Mouse (Mus musculus) cortical plate, adult 2 months (tissue): Measurements from ENCODE around the gene 1700037H04Rik.

Experiments
- CTCF ChIP-seq: fragments of 200-500 bp; IDR thresholded peaks from 2 replicates; pipeline ENCODE4 v1.5.1; 2011; ENCODE audit warnings: mild to moderate bottlenecking, control low read depth, low read length; ENCODE audit not compliant: insufficient read depth; ENCODE audit errors: extremely low read depth
- POLR2A ChIP-seq: fragments of 200-500 bp; IDR thresholded peaks from 2 replicates; pipeline ENCODE4 v1.6.1; 2011; ENCODE audit warnings: mild to moderate bottlenecking, low read length, control low read depth; ENCODE audit not compliant: insufficient read depth; ENCODE audit errors: extremely low read depth

DNA sequence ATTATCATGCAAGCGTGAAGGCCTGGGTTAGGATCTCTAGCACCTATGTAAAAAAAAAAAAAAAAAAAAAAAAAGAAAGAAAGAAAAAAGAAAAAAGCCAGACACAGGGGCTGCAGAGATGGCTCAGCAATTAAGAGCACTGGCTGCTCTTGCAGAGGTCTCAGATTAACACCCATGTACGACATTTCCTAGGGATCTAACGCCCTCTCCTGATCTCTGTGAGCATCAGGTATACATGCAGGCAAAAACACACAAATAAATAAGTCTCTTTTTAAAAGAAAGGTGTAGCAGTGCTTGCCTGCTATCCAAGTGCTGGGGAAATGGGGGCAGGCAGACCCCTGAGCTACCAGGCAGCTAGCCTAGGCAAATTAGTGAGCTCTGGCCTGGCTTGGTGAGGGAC, 58.4 kb downstream of the 1700037H04Rik start:
- TF ChIP-seq CTCF (no peak), POLR2A (no peak)
